Mouse (Mus musculus) G1E-ER4 (cell line): Measurements from ENCODE around the gene Lmo1. TPM values are rescaled to one million over a fixed set of nuclear protein-coding genes. Genes with fewer than 3 reads are reported as not detected.

Source experiments
- GATA1 ChIP-seq: IDR thresholded peaks from one replicate; pipeline ENCODE4 v1.8.0; 2012; ENCODE audit warnings: low read length, inconsistent platforms
- polyA plus RNA-seq: library from polyadenylated mRNA; stranded (reverse); fragments of >175 nt; gene quantifications from 2 replicates; pipeline ENCODE4 v1.2.3, GENCODE M21; 2012

Gene Lmo1
- polyA plus RNA-seq, 1 experiment = not detected

DNA sequence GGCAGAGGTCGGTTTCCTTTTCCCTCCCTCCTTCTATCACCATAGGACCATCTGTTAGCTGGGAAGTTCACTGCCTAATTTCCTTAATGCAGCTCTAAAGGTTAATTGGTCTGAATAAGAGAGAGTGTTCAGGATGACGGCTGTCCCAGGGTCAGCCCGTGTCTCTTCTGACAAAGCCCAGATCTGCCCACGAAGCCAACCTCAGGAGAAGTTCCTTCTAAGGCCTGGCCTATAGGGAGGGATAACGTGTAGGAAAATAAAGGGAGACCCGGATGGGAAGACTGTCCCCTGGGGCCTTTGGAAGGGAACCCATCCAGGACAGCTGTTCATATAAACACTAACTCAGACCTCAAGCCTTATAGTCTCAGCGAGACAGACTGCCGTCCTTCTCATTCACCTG, 29.8 kb downstream of the Lmo1 start:
- no peak for TF ChIP-seq GATA1

DNA sequence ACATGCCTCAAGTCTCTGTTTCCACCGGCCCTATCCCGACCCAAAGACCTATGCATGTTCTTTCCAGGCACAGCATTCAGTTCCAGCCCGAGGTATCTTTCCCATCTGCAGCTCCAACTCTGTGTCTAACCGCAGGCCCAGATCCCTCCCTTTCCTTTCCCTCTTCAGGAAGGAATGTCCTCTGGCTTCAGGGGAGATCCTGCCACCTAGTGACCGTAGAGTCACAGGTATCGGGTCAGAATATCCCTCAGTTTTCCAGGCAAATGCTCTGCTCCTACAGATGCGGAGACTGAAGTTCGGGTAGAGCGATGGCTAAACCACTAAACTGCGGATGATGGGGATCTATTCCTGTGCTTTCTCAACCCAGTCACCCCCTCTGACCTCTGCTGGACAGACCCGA, 30.3 kb downstream of the Lmo1 start:
- TF ChIP-seq GATA1 = no peak

DNA sequence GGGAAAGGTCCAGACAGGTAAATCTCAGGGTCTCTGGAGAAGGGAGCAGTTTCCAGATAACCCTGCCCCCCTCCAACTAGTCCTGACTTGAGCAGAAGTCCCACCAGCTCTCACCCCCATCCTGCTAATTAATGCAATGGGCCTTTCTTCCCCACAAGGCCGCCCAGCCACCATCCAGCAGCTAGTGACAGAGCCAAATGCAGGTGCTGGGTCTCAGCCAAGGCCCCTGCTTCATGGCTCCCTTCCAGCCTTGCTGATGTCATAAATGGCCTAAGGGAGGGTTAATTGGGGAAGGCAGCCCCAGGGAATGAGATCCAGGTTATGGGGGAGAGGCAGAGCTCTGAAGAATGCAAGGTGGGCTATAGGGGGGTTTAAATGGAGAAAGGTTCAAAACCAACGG, 32.4 kb downstream of the Lmo1 start:
- no peak for TF ChIP-seq GATA1

GRCm38 (mm10) chr7:109141753-109142152, 33.3 kb downstream of the Lmo1 start:
- TF ChIP-seq GATA1 = no peak

GRCm38 (mm10) chr7:109141054-109141453, 34.0 kb downstream of the Lmo1 start:
- no peak for TF ChIP-seq GATA1

DNA sequence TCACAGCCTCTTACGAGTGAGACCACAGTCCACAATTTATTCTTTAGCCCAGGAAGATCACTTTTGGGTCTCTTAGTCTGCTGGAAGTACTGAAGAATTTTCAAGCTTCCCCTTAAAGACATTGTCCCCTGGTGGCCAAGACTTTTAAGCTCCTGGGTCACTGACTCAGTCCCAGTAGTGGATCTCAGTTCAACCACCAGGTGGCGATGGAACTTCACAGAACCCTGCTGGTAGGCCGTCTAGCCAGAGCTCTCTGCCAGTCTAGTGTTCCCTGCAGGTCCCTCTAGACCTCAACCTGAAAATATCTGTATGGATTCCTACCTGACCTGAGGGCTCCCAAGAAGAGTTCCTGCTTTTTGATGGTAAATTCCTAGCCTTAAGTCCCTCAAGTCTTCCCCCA, 35.6 kb downstream of the Lmo1 start:
- TF ChIP-seq GATA1 = no peak

DNA sequence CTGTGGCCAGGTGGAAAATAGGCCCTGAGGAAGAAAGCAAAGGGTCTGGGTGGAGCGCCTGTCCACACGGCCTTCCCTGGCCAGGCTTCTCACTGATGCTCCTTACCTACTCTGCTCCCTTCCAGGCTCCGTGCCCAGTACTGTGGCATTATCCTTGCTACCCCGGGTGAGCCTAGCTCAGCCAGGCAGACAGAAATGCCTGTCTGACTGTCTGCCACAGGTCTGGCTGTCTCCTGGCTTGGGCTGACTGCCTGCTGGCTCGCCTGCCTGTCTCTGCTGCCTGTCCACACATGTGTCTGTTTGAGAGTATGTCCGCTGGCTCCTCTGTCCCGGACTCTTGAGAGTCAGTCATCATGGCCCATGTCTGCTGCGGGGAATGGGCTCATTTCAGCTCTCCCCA, 37.6 kb downstream of the Lmo1 start:
- TF ChIP-seq GATA1 = no peak

GRCm38 (mm10) chr7:109131565-109131964, 43.4 kb downstream of the Lmo1 start:
- TF ChIP-seq GATA1 = no peak

- no peak for TF ChIP-seq GATA1
Observed at GRCm38 (mm10) chr7:109129946-109130686, 44.9 kb downstream of the Lmo1 start.

DNA sequence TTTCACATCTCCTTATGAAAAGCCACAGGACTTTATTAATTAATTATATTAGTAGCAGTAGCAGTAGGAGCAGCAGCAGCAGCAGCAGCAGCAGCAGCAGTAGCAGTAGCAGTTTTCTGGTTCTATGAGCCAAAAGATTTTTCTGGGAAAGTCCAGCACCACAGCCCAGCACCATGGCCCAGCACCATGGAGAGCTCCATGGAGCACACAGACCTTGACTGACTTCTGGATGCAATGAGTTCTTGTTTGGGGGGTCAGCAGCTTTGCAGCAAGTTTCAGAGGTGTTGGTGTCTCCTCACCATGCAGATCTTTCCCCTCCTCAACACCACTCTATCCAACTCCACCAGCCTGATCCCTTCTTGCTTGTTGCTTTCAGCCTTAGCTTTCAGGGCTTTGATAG, 45.6 kb downstream of the Lmo1 start:
- no peak for TF ChIP-seq GATA1

DNA sequence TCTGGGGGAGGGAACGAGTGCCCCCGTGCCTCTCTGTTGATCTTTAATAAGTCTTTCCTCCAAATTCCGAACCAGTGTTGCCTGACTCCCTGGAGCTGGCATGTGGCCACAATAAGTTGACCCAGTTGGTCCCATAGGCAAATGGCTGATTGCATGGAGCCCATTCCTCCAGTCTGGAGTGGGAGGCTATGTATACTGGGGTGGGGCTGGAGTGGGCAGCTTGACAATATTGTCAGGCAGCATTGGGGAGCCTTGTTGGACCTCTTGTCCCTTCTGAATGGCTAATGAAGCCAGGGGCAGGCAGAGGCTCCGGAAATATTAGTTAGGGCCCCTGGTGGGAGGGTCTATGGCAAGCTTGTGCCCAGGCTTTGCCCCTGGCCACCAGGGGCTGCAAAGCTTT, 59.1 kb downstream of the Lmo1 start:
- TF ChIP-seq GATA1 = no peak

- peak; percentile 93 for TF ChIP-seq GATA1
Observed at GRCm38 (mm10) chr7:109114950-109115349, 60.1 kb downstream of the Lmo1 start.

GRCm38 (mm10) chr7:109111000-109111399, 64.0 kb downstream of the Lmo1 start:
- peak; percentile 15 for TF ChIP-seq GATA1

DNA sequence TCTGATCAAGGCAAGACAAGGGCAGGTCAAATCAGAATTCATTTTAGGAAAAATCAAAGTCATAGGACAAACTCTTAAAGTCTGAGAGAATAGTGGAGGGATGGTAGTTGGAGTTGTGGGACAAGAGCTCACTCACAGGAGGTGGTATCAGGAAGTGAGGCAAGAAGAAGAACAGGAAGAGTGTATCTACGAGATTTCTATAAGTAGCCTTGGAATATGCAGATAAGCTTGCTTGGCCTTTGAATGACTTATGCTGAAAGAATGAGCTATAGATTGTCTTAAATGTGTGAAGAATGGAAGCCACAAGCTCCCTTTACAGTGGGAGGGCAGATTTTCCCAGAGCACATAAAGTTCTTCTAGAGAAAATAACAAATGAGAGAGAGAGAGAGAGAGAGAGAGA, 70.1 kb downstream of the Lmo1 start:
- TF ChIP-seq GATA1 = no peak

DNA sequence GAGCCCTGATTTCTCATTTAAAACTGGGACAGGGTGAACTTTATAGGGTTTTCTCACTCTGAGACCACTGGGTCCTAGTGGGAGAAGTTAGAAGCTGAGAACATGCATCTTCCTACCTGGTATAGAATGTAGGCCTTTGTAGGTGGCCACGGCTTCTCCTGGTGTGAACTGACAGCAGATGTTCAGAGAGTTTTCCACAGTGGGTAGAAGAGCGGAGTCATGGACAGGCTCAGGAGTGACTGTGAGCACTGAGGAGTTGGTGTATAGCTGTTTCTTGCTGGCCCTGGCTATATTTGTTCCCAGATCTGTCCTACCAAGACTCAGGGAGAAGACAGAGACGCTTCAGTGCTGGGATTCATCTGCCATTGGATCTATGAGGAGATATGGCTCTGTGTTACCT, 73.8 kb downstream of the Lmo1 start:
- TF ChIP-seq GATA1 = no peak

DNA sequence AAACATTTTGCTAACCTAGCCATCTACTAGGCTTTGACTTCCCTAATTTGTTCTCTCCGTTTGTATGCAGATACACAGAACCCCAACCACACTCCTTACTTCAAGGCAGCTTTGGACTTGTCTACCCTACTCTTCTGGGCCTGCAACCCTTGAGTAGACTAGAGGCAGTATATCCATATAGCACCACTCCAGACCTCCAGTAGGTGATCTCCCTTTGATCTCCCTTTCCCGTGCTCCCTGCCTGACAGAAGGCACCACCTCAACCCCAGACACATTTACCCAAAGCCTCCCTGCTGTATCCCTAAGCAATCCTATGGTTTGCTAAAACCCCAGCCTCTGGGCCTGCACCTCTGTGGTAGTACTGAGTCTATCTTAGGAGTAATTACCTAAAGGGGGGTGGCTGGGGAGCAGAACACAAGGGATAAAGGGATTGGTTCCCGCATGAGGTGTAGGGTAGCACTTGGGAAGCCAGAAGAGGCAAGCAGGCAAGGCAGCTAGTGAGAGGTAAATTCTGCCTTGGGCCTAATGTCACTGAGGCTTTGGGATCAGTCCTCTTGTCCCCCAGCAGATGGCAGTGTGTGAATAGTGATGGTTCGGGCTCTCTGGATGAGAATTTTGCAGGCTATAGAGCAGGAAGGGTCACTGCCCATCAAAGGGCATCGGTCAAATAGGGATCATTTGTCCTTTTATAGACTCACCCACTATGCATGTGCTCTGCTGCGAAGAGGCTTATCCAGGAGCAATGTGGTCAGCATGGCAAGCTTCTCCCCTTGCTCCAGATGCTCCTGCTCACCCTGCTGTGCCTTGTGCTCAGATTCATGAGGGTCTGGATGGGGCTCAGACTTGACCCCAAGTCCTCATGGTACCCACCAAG, 76.6 kb downstream of the Lmo1 start:
- TF ChIP-seq GATA1 = no peak

GRCm38 (mm10) chr7:109097203-109097602, 77.8 kb downstream of the Lmo1 start:
- no peak for TF ChIP-seq GATA1
